Mouse (Mus musculus) limb, embryonic 14.5 days (tissue): ENCODE data around the gene Chit1. TPM values are rescaled to one million over a fixed set of nuclear protein-coding genes. Genes with fewer than 3 reads are reported as not detected.

ENCODE experiments used
- ATAC-seq: fragments of 200-750 bp; cut with Nextera tagmentation; 2 replicates; pipeline ENCODE4 v1.8.0; 2017; ENCODE audit warnings: low read depth, moderate number of reproducible peaks, moderate TSS enrichment; ENCODE audit not compliant: low FRiP score
- DNase-seq: peaks from one replicate; pipeline ENCODE4 v3.0.0-alpha.2; 2015; ENCODE audit warnings: low spot score
- H3K27ac ChIP-seq: fragments of 300-500 bp; sonication (generic); replicated peaks from 2 replicates; pipeline ENCODE4 v1.5.1; 2014; ENCODE audit warnings: low read depth, mild to moderate bottlenecking, low read length, moderate library complexity, mixed read lengths
- H3K27me3 ChIP-seq: fragments of 300-500 bp; sonication (generic); 2 replicates; pipeline ENCODE4 v1.6.1; 2014; ENCODE audit warnings: low read length, mixed read lengths; ENCODE audit not compliant: control insufficient read depth, insufficient read depth
- H3K36me3 ChIP-seq: fragments of 300-500 bp; sonication (generic); 2 replicates; pipeline ENCODE4 v1.6.1; 2014; ENCODE audit warnings: mild to moderate bottlenecking, low read length, moderate library complexity, mixed read lengths; ENCODE audit not compliant: control insufficient read depth, insufficient read depth
- H3K4me1 ChIP-seq: fragments of 300-500 bp; sonication (generic); 2 replicates; pipeline ENCODE4 v1.6.1; 2014; ENCODE audit warnings: antibody characterized with exemption, low read length, mixed read lengths; ENCODE audit not compliant: control insufficient read depth, insufficient read depth
- H3K4me2 ChIP-seq: fragments of 300-500 bp; sonication (generic); replicated peaks from 2 replicates; pipeline ENCODE4 v1.6.1; 2014; ENCODE audit warnings: low read depth, mild to moderate bottlenecking, low read length, moderate library complexity; ENCODE audit not compliant: severe bottlenecking
- H3K4me3 ChIP-seq: fragments of 300-500 bp; sonication (generic); replicated peaks from 2 replicates; pipeline ENCODE4 v1.5.1; 2014; ENCODE audit warnings: low read length
- H3K9ac ChIP-seq: fragments of 300-500 bp; sonication (generic); 2 replicates; pipeline ENCODE4 v1.6.1; 2014; ENCODE audit warnings: mild to moderate bottlenecking, low read depth, low read length, moderate library complexity; ENCODE audit not compliant: severe bottlenecking
- H3K9me3 ChIP-seq: fragments of 300-500 bp; sonication (generic); 2 replicates; pipeline ENCODE4 v1.6.1; 2016; ENCODE audit warnings: low read length; ENCODE audit not compliant: control insufficient read depth
- POLR2A ChIP-seq: fragments of 200-500 bp; IDR thresholded peaks from 2 replicates; pipeline ENCODE4 v1.8.0; 2012; ENCODE audit warnings: inconsistent platforms, mild to moderate bottlenecking, moderate library complexity, borderline replicate concordance; ENCODE audit not compliant: insufficient read depth, insufficient read length; ENCODE audit errors: extremely low read depth
- WGBS: fragments of 180-500 bp; shearing (Covaris S2); extraction: QIAGEN DNeasy Blood & Tissue Kit; methylation state at CpG from one replicate; pipeline ENCODE4 v1.1.7; 2014; 5-methylcytosine and 5-hydroxymethylcytosine counted together
- polyA plus RNA-seq, 2 experiments: library from polyadenylated mRNA; depleted of rRNA in 1 of 2; stranded (reverse) in 1 of 2; unstranded in 1 of 2; fragments of >200 nt; fragmentation: Nextera tagmentation in 1 of 2; extraction: Ambion mirVana in 1 of 2; gene quantifications; 2 replicates each; pipeline versions ENCODE4 v1.2.1 to v1.2.3; 2012 to 2014

Chit1 gene
- polyA plus RNA-seq, 2 experiments: 0.18 to 0.33 TPM

GRCm38 (mm10) chr1:134154121-134154520 lies 43.1 kb downstream of the Chit1 start:
- no peak for TF ChIP-seq POLR2A
- no peak overlapping the region for H3K27ac ChIP-seq
- no peaks in the 10 kb centered on the region for H3K27me3 ChIP-seq
- no peak overlapping the region for H3K4me2 ChIP-seq
- H3K36me3 ChIP-seq: no peaks in the 10 kb centered on the region
- H3K9ac ChIP-seq: no peak overlapping the region
- H3K4me3 ChIP-seq: no peak overlapping the region
- H3K9me3 ChIP-seq: no peaks in the 10 kb centered on the region
- 87% methylated on average over 3 of the region's 3 CpGs for WGBS
- H3K4me1 ChIP-seq: no peaks in the 10 kb centered on the region
- ATAC-seq (no peak), DNase-seq (no peak)

DNA sequence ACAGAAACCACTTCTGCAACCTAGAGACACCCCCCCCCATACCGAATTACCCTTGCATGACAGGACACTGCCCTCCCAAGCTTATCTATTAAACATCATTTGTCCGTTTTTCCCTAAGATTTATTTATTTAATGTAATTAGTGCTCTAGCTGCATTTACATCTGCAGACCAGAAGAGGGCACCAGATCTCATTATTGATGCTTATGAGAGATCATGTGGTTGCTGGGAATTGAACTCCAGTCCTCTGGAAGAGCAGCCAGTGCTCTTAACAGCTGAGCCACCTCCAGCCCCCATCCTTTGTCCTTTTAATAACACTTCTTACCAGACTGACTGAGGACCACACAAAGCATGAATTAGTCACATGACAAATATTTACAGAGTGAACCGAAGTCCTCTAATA lies 43.6 kb downstream of the Chit1 start:
- Histone ChIP-seq H3K4me2 (no peak overlapping the region), H3K9me3 (no peaks in the 10 kb centered on the region), H3K4me1 (no peaks in the 10 kb centered on the region), H3K4me3 (no peak overlapping the region), H3K36me3 (no peaks in the 10 kb centered on the region), H3K27me3 (no peaks in the 10 kb centered on the region), H3K9ac (no peak overlapping the region), H3K27ac (no peak overlapping the region)
- WGBS: 67% methylated on average over 3 of the region's 3 CpGs
- ATAC-seq (no peak), DNase-seq (no peak)
- TF ChIP-seq POLR2A: no peak

DNA sequence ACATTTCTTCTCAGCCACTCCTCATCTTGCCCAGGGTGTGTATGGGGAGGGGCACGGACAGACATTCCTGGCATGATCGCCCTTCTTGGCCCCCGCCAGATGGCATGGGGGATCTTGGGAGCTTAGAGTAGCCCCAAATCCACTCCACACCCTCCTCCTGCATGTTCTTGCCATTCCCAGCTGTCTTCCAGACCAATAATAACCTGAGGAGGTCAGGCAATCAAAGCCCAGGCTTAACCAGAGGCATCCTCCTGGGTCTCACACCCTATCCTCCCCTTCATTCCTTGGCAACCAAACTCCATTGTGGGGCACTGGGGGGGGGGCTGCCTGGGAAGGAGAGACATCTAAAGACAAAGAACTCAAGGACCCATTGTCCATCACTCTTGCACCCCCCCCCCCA lies 49.4 kb downstream of the Chit1 start:
- Histone ChIP-seq H3K36me3 (no peaks in the 10 kb centered on the region), H3K9ac (no peak overlapping the region), H3K4me3 (no peak overlapping the region), H3K27me3 (no peaks in the 10 kb centered on the region), H3K4me2 (no peak overlapping the region), H3K9me3 (no peaks in the 10 kb centered on the region), H3K27ac (no peak overlapping the region), H3K4me1 (no peaks in the 10 kb centered on the region)
- DNase-seq (peak; percentile 5), ATAC-seq (peak; percentile 77)
- TF ChIP-seq POLR2A: no peak
- WGBS: 84% methylated on average over 3 of the region's 3 CpGs

DNA sequence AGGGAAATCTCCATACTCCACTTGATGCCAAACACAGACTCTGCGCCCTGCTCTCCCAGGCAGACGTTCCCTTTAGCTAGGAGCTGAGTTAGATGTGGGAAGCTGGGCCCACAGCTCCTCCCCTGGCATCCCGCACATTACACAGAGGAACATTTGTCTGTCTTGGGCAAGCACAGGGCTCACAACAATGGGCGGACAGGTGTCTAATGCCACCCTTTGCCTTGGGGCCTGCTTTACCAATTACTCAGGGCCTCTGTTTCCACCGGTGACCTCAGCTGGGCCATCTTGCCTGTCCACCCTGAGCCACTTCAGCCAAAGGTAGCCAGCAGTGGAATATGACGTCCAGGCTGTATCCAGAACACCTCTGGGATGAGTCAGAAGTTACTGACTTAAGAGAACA lies 50.4 kb downstream of the Chit1 start:
- H3K4me3 ChIP-seq: no peak overlapping the region
- DNase-seq (no peak), ATAC-seq (no peak)
- no peaks in the 10 kb centered on the region for H3K9me3 ChIP-seq
- no peaks in the 10 kb centered on the region for H3K27me3 ChIP-seq
- 82% methylated on average over 6 of the region's 6 CpGs for WGBS
- no peak for TF ChIP-seq POLR2A
- H3K36me3 ChIP-seq: no peaks in the 10 kb centered on the region
- no peak overlapping the region for H3K27ac ChIP-seq
- no peak overlapping the region for H3K4me2 ChIP-seq
- no peaks in the 10 kb centered on the region for H3K4me1 ChIP-seq
- H3K9ac ChIP-seq: no peak overlapping the region

- DNase-seq (no peak), ATAC-seq (no peak)
- Histone ChIP-seq H3K4me3 (no peak overlapping the region), H3K36me3 (no peaks in the 10 kb centered on the region), H3K9ac (no peak overlapping the region), H3K9me3 (no peaks in the 10 kb centered on the region), H3K4me2 (no peak overlapping the region), H3K27ac (no peak overlapping the region), H3K4me1 (no peaks in the 10 kb centered on the region), H3K27me3 (no peaks in the 10 kb centered on the region)
- WGBS: 87% methylated on average over 6 of the region's 6 CpGs
- TF ChIP-seq POLR2A: no peak
Observed at GRCm38 (mm10) chr1:134162510-134163225, 51.6 kb downstream of the Chit1 start.

DNA sequence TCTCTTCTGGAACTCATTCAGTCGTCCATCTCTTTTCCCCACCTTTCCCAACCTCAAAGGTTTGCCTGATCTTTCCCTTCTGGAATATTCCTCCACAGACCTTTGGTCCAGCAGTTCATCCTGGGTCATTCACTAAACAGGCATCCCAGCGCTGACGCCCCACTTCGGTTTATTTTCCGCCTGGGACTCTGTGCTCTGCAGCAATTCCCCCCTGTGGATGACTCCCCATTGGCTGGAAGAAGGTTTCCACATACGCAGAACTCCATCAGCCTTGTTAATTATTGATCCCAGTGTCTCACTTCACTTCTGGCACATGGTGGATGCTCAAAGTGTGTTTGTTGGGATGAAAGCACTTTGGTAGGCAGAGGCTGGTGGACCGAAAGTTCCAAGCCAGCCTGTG lies 52.4 kb downstream of the Chit1 start:
- no peak for ATAC-seq
- WGBS: 84% methylated on average over 7 of the region's 7 CpGs

More for the DNA sequence above, 52.4 kb downstream of the Chit1 start:
- Histone ChIP-seq H3K4me2 (no peak overlapping the region), H3K4me1 (no peaks in the 10 kb centered on the region), H3K27me3 (no peaks in the 10 kb centered on the region), H3K27ac (no peak overlapping the region), H3K9ac (no peak overlapping the region), H3K9me3 (no peaks in the 10 kb centered on the region), H3K36me3 (no peaks in the 10 kb centered on the region), H3K4me3 (no peak overlapping the region)
- DNase-seq: no peak
- no peak for TF ChIP-seq POLR2A
